Mouse (Mus musculus): Measurements from ENCODE around the gene Ascl2.
A peak's percentile ranks its signal among the peaks of the same experiment; 100 is the strongest.

Ascl2 gene

DNA sequence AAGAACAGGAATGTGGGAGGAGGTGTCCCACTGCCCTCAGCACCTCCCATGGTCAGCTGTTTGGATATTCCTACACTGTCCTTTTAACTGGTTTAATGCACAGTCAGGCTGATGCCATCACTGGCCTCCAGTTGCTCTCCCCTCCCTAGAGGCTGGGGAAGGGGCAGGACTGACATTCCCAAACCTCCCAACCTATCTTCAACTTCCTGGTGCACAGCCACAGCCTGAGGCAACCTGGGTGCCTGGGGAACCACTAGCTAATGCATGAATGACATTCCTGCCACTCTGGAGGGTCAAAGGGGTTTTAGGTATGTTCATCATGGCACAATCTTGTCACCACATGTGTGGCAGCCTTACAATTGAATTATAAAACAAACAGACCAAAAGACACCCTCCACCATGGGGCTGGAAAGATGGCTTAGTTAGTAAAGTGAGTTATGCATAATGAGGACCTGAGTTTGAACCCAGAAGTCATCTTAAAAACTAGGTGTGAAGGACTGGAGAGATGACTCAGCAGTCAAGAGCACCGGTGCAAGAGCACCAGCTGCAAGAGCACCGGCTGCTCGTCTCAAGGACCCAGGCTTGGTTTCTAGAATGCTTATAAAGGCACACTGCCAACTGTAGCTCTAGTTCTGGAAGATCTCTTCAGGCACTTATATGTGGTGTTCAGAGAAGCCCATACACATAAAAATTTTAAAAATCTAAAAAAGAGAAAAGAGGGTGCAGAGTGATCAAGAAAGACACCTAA is 28.5 kb upstream of the Ascl2 start:
- DNase-seq = no peak

DNA sequence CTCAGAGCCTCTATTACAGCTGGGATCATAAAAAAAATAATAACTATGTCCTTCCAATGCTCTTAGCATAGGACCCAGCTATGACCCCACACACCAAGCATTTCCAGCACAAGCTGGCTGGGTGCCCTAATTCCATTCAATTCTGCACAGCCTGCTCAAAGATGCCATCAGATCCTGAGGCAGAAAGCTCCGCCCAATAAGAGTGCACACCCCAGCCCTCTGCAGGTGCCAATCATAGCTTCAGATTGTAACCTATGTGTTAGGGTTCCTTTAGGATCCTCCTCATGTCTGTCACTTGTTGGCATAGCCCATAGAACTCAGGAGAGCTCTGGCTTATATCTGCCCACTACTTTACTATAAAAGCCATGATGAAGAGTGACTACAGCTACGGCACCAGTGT is 27.9 kb upstream of the Ascl2 start:
- DNase-seq = no peak

DNA sequence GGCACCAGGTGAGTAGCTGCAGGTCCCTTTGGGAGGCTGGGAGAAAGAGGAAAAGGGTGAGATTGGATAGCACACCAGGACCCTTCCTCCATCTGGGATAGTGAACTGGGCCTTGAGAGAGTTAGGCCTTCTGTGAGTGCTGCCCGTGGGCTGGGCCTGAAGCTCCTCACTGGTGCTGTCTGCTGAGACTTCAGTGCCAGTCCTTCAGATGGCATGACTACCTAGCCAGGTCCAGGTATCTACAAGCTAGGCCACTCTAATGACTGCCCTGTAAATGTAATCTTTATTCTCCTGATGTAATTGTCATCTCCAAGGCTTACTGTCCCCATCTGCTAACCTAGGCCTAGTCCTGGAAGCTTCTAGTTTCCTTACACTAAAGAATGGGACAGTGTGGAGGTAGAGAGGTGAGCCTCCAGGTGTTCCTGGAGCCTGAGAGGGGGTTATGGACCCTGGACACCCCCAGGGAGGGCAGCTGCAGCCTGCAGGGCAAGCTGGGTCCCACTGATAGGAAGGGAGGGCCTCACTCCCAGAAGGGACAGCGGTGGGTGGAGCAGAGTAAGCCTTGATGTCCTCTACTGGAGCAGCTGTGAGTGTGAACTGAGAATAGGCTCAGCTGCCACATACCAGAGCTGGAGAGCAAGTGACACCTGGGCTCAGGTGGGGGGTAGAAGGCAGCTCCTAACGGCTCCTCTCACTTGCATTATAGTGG is 26.7 kb upstream of the Ascl2 start:
- DNase-seq = no peak

DNA sequence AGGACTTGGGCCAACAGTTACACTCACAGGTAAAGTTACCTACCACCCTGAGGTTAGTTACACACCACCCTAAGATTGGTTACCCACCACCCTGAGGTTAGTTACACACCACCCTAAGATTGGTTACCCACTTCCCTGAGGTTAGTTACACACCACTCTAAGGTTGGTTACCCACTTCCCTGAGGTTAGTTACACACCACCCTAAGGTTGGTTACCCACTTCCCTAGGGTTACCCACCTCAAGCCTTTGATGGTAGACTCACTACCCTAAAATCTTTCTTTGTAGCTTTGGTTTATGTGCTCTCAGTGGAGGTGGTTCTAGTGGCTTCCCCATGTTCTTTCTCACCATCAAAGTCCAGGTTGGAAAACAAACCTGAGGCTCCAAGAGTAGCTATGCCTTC is 25.9 kb upstream of the Ascl2 start:
- no peak for DNase-seq

DNA sequence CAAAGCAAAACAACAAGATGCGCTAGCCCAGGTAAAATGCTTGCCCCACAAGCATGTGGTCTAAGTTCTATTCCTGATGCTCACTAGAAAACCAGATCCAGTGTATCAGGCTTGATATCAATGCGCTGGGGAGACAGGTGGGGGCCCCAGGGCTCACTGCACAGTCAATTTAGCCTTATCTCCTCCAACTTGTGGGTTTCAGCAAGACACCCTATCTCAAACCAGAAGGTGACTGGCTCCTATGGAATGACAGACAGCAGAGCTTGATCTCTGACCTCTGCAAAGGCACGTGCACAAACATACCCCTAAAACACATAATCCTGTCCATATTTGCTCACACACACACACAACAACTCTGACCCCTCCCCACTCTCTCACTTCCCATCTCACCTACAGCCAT is 18.7 kb upstream of the Ascl2 start:
- DNase-seq = no peak

DNA sequence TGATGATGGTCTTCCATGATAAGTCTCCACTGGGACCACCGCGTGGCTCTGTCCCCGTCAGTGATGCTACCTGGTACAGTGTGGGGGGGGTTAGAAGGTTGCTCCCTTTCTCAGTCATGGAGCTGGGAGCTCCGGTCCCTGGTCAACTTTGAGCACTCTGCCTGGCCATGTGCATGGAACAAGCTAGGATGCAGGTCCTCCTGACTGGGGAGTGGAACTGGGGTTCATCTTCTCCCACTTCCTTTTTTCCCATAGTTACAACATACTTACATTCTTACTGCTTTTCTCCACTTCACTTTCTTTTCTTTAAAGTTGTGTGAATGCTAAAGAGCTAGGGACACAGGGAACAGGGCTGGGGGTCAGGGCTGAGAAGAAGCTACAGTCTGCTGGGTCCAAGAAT is 16.1 kb upstream of the Ascl2 start:
- no peak for DNase-seq

DNA sequence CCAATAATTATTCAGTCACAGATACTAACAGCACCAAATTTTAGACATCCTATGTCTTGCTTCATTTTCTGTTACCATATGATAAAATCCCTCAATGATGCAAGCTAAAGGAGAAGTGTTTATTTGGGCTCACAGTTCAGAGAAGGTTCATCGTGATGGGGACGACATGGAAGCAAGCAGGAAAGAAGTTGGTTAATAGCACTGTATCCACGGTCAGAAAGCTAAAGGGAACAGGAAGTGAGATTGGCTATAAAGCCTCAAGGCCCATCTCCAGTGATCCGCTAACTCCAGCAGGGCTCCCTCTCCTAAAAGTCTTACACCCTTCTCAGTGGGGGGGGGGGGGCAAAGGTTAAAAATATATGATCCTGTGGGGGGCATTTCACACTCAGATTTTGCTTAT is 12.8 kb upstream of the Ascl2 start:
- DNase-seq = no peak

DNA sequence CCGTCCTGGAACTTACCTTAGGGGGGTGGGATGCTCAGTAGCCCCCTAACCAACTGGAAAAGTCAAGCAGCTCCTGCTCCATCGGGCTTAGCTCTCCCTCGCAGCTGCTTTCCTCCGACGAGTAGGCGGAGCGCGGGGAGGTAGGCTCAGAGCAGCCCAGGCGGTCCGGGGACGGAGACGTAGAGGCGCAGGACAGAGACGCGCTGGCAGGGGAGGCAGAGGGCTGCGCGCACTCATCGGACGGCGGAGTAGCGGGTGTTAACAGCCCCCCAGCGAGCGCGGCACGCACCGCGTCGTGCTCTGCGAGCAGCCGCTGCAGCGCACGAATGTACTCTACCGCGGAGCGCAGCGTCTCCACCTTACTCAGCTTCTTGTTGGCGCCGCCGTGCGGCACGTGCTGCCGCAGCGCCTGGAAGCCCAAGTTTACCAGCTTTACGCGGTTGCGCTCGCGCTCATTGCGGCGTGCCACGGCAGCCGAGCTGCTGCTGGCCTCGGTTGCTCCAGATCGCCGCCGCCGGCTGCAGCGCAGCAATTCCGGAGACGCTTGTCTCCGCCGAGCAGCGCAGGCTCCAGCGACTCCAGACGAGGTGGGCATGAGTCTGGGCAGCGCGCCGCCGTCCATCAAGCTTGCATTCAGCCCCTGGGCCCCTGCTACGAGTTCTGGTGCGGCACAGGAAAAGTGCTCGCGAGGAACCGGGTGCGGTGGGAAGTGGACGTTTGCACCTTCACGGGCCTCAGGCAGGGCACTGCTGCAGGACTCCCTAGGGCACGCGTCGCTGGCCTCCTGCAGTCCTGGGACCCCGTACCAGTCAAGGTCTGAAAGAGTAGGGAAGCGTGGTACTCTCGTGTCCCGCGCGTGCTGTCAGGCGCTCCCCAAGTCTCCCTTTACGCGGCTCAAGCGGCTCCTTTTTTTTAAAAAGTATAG is 918 bp downstream of the Ascl2 start:
- peak; percentile 46 for DNase-seq

DNA sequence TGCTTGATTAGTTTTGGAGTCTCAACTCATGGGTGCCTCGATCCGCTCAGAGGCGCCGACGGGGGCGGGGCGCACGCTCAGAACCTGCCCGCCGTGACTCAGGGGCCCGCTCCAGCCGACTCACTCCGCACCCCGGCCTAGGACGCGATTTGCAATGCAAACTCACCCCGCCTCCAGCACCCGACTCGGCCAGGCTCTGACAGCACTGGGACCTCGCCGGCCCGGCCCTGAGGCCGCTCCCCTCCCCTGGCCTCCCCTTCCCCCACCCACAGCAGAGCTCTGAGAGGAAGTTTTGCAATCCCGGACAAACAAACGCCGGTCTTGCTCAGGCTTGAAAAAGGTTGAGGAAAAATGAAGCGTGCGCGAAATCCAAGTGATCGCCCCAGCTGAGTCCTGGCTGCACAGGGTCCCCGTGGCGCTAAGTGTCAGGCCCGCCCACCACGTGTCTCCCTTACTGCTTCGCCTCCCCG is 1.6 kb downstream of the Ascl2 start:
- peak; percentile 51 for DNase-seq

DNA sequence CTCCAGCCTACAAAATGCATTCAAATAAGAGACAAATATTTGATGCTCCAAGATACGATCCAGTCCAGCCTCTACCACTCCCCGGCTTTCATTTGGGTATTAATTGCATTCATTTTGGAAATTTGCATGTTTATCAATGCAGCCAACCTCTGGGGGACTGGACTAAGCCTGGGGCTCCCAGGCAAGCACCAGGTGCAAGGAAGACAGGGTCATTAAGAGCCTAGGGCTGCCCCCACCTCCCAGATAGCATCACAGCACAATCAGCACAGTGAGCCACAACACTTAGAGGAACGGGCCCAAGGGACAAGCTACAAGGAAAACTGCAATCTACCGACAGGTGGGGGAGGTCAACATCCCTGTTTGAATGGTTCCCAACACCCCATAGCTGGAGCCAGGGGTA is 9.3 kb downstream of the Ascl2 start:
- DNase-seq = no peak

DNA sequence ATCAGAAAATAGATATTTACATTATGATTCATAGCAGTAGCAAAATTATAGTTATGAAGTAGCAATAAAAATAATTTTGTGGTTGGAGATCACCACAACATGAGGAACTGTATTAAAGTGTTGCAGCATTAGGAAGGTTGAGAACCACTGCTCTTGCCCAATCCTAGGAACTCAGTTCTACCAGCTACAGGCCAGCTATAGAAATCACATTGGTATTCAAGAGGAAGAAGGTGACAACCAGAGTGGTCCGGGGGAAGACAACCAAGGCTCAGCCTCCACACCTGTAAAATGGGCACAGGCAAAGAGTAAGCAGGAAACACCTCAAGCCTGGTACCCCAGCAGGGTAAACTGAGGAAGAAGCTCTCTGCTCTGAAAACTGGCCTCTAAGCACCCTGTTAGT is 10.2 kb downstream of the Ascl2 start:
- no peak for DNase-seq

DNA sequence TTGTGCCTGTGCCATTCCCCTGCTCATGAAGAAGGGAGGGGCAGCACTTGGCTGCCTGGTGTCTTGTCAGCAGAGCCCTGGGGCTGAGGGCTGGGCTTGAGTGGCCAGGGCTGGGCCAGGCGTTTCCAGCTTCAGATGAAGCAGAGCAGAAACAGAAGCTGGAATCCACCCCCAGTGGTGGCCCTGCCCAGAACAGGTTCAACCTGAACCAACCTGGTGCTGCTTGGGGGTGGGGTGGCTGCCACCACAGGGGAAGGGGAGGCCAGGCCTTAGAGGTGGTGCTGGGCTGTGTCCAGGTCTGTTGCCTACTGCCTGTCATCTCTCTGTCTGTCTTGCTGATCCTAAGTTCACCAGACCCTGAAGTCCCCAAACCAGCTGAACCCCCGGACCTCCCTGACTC is 13.0 kb downstream of the Ascl2 start:
- DNase-seq = no peak

DNA sequence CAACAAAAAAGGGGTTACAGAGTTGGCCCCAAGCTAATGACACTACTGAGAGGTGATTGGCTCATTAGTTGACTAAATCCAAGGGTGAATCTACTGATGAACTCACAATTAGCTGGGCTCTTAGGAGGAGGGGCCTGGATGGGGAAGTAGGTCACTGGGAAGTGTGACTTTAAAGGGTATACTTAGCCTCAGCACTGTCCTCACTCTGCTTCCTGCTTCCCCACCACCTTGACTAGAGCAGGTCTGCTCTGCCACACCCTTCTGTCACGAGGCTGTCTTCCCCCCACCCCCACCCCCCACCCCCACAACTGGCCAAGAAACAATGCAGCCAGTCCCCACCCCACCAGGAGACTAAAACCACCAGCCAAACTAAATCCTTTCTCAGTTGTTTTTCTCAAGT is 19.5 kb downstream of the Ascl2 start:
- no peak for DNase-seq

DNA sequence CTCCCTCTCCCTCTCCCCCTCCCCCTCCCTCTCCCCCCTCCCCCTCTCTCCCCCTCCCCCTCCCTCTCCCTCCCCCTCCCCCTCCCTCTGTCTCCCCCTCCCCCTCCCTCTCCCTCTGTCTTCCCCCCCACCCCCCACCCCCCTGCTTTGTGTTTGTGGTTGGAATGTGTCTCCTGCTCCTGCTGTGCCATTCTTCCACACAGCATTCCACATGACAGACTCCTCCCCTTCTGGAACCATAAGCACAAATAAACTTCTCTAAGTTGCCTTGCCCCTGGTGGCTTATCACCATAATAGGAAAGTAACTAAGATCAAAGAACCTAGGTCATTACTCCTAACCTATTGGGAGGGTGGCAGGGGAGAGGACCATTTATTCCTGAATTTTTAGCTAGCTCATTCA is 31.4 kb downstream of the Ascl2 start:
- DNase-seq = no peak

DNA sequence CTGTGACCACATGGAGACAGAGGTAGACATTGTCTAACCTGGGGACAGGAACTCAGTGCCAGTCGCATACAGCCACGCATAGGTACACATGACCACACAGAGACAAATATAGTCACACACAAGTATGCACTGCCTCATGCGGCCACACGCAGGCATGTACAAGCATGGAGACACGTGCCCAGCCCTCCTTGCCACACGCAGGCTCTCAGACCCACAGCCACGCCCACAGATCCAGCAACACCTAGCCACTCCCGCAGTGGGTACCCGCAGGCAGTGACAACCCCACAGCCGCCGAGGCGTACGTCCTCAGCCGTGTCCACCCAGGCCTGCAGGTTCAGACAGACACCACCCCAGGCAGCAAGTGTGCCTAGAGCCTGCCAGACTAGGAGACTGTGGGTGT is 33.4 kb downstream of the Ascl2 start:
- DNase-seq = no peak

DNA sequence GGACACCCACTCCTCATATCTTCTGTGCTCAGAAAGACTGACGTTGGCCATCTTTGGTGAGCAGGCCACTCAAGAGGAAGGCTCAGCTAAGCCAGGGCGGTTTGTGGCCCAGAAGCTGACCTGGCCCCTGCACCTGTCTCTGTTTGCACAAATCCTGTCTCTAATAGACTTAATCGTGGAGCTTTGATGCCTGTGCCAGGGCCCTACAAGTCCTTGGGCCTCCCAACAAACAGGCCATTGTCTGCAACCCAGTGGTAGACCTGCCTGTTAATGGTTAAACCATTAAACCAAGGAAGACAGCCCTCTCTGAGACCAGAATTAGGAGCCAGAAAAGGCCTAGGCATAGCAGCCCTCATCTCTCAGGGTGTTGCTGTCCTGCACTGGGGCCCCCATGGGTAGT is 36.6 kb downstream of the Ascl2 start:
- no peak for DNase-seq

DNA sequence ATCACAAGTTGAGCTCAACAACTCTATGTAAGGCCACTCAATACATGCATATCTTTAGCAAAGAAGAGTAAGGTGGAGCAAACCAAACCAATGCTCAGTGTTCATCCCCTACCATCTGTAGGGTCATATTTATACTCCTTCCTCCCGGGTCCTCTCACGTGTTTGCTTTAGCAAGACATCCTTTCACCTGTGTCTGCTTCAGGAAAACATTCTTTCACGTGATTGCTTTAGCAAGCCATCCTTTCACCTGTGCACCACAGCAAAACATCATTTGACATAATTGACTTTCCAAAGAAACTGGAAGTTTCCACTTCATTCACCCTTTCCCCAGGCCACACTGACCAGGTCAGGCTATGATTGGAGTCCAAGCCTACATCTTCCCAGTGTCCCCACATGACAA is 38.0 kb downstream of the Ascl2 start, which contains the start of gene Th:
Gene Th (minus strand): TSS at position 101 of the 400 bp plus-strand sequence.
- no peak for DNase-seq

DNA sequence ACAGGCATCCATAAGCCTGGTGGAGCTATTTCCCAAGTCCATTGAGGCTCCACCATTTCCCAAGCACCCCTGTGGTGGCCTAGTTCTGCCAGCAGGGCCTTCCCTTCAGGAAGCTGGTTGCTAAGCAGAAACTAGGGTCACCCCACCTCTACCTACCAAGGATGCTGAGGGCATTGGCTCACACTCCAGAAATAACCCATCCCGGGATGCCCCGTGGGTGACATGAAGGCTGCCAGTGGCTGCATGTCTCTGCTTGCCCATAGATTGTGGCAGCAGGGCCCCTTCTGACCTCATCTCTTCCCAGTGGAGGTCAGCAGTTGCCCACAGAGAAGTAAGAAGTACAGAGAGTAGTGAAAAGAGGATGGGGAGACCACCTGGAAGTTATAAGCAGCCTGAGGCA is 39.5 kb downstream of the Ascl2 start:
- no peak for DNase-seq

DNA sequence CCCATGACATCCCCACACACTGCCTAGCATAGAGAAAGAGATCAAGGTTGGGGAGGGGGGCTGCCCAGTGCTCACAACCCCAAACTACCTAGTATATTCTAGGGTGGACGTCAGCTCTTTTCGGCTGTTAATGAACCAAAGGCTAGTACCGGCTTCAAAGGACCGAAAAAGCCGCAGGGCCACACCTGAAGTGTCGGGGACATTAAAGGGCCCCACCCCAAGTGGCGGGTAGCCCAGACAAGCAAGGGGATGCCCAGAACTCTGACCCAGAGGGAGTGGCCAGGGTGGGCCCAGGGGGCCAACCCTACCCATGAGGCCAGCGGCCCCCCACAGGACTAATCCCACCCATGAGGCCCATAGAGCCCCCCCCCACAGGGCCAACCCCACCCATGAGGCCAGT is 41.8 kb downstream of the Ascl2 start:
- DNase-seq = no peak

DNA sequence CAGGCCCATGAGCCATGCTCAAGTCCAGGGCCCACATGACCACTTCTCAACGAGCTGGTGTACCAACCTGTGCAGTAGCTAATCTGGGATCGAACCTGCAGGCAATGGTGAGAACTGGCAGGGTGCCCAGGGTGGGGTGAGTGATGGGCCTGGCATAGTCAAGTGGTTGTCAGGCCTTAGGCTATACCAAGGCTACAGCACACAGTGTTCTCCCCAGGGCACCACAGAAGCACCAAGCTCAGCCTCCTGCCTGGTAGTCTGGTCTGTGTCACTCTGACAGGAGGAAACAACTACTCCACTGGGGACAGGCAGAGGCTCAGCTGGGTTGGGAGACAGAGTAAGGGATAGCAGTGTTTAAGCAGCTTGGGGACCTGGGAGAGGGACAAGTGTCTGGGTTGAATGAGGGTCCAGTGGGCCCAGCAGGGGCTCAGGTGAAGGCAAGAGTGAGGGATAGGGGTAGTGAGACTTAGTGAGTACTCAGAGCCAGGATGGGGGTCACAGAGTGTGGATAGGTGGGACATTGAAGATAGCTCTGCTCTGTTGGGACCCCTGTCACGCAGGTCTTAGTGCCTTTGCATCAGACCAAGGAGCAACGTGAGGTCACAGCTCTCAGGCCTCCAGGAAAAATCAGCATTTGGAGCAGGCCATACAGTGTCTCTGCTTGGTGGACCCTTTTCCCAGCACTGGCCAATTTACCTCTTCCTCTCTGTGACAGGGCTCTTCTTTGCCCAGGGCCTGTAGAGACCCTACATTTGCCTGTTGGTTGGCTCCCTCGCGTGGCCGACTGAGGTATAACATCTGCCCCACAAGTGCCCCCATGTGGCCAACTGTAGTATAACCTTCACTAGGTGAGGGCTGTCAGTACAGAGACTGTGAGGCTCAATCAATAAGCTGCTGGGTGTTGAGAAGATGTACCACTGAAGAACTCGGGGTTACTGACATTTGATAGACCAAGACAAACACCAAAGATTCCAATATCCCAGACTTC is 50.1 kb downstream of the Ascl2 start:
- DNase-seq = peak; percentile 83

DNA sequence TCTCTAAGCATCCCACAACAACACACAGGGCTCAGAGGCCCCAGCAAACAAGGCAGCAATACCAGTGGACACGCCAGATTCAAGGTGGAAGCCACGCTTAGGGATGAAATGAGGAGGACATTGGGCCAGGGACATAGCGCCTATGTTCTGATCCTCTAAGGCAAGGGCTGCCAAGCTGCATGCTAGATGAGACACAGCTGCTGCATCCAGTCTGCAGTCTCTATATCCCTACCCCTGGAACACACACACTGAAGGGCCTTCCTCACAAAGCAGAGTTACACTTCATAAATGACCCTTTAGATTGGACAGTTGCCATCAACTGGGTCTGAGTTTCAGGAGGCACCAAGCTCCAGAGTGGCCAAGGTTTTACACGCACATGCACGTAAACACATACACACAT is 51.4 kb downstream of the Ascl2 start:
- DNase-seq = peak; percentile 7

All from kidney, postnatal 14 days (tissue).